Mouse (Mus musculus) adrenal gland, adult 8-10 months (tissue): ENCODE results near the gene Tiam1. TPM values are rescaled to one million over a fixed set of nuclear protein-coding genes. Genes with fewer than 3 reads are reported as not detected.

Experiments
- DNase-seq: peaks from one replicate; pipeline ENCODE4 v3.0.0; 2022
- total RNA-seq, 4 experiments: library from RNA; stranded (reverse); gene quantifications; 2 replicates each; pipeline ENCODE4 v1.2.4; 2022

Gene Tiam1
- total RNA-seq, 4 experiments from 2014 or later: 69.6 to 107 (median 85.5) TPM

- DNase-seq: no peak
Measured at GRCm38 (mm10) chr16:89990288-89990955, 153.1 kb downstream of the Tiam1 start.

DNA sequence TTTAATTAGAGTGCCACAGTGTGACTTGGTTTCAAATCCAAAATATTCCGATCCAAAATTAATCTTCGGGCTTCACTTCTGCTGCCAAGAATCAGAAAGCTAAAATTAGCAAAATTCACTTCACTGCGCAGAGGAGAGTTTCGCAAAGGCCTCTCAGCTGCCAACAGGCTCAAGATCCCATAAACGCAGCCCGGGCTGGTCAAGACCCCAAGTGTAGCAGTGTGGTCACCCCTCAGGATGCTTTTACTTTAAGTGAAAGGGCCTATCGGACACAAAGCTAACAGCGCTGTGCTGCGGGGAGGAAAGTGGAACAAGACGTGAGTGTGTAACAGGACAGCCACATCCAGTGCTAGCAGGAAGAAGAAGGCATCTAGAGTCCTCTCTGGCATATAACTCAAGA lies 153.8 kb downstream of the Tiam1 start:
- no peak for DNase-seq

GRCm38 (mm10) chr16:89986672-89987362 lies 156.8 kb downstream of the Tiam1 start:
- DNase-seq: no peak

GRCm38 (mm10) chr16:89985702-89986481 lies 157.7 kb downstream of the Tiam1 start:
- DNase-seq: peak; percentile 41

DNA sequence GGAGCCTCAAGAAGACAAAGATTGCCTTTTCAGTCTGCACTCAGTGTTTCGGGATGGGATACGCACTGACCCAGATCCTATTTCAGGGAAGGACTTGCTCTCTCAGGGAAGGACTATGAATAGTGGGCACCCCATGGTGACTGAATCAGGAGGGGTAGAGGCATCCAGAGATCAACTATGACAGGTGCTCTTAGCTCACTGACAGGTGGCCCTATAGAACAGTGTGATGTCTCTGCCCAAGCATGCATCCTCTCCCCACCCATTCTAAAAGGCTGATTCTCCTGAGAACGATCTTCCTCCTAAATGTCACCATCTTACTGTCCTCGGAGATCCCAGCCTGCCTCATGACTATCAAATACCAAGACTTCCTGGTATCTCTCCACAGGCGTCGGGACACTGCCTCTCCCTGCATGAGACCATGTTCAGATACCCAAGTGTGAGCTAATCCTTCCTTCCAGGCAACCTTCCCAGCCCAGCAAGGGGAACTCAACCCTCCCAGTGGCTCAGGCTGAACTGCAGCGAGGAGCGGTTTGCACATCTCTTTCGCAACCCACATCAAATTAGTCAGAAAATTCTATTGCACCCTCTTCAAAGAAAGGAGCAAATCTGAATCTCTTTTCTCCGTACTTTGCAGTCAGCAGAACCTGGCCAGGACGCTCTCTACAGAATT lies 163.4 kb downstream of the Tiam1 start:
- DNase-seq: no peak

DNA sequence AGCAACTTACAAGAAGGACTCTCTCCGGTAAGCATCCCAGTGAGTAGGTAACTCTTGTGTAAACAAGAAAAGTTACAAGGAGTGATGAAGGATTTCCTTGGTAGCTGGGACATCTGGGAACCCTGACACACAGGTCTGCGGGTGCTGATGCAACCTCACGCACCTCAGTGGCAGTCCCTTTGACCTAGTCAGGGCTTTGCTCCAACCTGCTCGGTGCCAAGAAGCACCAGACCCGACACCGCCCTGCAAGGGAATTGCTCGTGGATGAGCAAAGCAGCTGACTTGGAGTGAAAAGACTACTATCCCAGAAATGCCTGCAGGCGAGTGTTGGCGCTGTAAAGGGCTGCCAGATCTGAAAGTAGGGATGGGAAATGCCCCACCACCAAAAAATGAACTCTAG lies 168.1 kb downstream of the Tiam1 start:
- no peak for DNase-seq

GRCm38 (mm10) chr16:89973814-89974712 lies 169.5 kb downstream of the Tiam1 start:
- no peak for DNase-seq

- DNase-seq: peak; percentile 21
Measured at GRCm38 (mm10) chr16:89972854-89973487, 170.6 kb downstream of the Tiam1 start.

DNA sequence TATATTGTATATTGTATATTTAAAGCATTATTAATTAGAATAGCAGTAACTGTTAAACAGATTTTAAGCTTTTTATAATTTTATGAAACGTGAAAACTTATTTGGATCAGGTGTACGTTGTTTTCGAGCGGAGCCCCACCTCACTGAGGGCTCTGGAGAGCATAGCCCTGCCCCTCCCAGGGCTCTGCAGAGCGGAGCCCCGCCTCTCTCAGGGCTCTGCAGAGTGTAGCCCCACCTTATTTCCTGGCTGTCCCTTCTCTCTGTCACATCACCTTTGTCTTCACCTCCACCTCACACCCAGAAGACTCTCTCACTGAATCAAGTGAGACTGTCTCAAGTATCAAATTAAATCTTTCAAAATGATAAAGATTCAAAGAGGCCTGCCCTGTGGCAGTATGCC lies 171.6 kb downstream of the Tiam1 start:
- no peak for DNase-seq

- no peak for DNase-seq
Measured at GRCm38 (mm10) chr16:89968058-89968457, 175.5 kb downstream of the Tiam1 start.

- DNase-seq: no peak
Measured at GRCm38 (mm10) chr16:89962876-89963275, 180.7 kb downstream of the Tiam1 start.

DNA sequence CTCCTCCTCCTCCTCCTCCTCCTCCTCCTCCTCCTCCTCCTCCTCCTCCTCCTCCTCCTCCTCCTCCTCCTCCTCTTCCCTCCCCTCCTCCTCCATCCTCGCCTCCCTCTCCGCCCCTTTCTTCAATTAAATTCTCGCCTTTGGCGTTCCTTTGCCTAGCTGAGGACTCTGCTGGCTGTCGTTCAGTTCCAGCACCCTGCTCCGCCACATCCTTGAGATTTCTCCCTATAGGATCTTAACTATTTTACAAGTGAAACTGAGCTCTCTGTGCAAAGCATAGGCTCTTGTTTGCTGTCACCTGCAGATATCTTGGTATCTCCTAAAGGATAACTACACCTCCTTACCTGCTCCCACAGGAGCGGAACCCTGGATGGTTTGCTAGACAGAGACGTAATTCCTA lies 182.7 kb downstream of the Tiam1 start:
- no peak for DNase-seq

DNA sequence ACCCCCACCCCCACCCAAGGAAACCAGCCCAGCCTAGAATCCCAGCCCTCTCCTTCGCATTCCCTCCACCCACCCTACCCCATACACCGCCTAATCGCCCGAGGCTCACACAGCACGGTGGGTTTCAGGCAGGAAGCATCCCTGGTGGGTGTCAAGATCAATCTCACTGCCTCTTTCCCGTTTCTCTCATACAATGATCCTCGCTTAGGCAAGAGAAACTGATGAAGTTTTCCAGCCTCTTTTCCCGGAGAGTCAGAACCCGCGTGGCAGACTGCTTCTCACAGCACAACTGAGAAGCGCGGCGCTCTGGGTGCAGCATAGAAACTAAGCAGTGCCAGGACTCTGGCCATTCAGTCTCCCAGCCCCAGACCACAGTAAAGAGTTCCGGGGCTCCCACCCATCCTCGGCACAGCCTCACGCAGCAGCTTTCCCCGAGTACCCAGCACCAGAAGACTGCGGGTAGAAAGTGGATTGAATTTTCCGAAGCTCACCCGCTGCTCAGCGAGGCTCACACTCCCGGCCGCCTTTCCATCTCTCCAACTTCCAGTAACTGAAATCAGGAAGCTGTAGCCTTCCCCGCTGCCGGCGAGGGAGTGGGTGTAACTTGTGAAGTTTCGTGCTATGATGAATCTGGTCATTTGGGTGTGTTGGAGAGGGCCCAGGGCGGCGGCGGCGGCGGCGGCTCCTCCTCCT lies 183.2 kb downstream of the Tiam1 start:
- peak; percentile 10 for DNase-seq

- no peak for DNase-seq
Measured at GRCm38 (mm10) chr16:89958982-89959381, 184.6 kb downstream of the Tiam1 start.

- DNase-seq: no peak
Measured at GRCm38 (mm10) chr16:89958030-89958429, 185.5 kb downstream of the Tiam1 start.

- DNase-seq: no peak
Measured at GRCm38 (mm10) chr16:89954525-89954924, 189.0 kb downstream of the Tiam1 start.

DNA sequence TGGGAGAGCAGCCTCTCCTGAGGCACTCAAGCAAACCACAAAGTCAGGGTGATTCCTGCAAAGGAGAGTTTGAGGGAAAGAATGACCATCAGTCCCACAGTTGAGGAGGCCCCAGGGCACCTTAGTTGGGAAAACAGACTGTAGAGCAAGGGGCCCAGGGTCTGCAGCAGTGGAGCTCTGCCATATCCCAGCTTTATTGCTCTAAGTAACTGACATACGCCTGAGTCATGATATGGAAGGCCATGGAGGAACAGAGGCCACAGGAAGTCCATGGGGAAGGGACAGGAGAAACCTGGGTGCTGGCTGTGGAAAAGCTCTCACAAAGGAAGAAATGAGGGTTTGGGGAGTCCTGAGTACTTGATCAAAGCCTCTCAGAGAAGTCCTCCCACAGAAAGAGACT lies 189.5 kb downstream of the Tiam1 start:
- DNase-seq: no peak

DNA sequence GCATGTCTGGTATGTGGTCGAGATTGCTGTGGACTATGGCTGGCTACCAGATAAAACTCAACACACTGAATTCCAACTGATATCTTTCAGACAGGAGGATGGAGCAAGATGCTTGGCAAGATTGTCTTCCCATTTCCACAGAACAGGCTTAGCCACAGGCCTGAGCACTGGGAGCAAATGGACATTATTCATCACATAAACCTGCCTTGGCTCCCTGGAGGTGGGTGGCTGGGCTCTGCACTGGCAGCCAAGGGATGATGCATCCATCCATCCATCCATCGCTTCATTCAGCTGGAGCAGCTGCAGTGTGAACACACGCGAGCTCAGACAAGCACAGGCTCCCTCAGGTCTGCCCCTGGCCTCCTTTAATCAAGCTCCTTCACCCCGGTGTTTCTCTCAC lies 190.7 kb downstream of the Tiam1 start:
- no peak for DNase-seq

- no peak for DNase-seq
Measured at GRCm38 (mm10) chr16:89950754-89951153, 192.8 kb downstream of the Tiam1 start.

- no peak for DNase-seq
Measured at GRCm38 (mm10) chr16:89950251-89950650, 193.3 kb downstream of the Tiam1 start.

GRCm38 (mm10) chr16:89948040-89948439 lies 195.5 kb downstream of the Tiam1 start:
- DNase-seq: no peak
